Mouse (Mus musculus): ENCODE results near the gene Reln.

GRCm38 (mm10) chr5:22025746-22026145, 318.8 kb downstream of the Reln start:
- no peak for TF ChIP-seq POLR2A (IDR thresholded peaks at IDR 0.05; ENCODE audit: insufficient read length, low read depth)
- no peak for TF ChIP-seq CEBPB (IDR thresholded peaks at IDR 0.05; ENCODE audit: insufficient read depth, poor library complexity, severe bottlenecking)
- TF ChIP-seq TCF12 (IDR thresholded peaks at IDR 0.05; ENCODE audit: insufficient read depth, poor library complexity, severe bottlenecking) = no peak
- no peak for TF ChIP-seq MYOD1 (IDR thresholded peaks at IDR 0.05; ENCODE audit: control insufficient read depth in 1 of 3, insufficient read length in 2 of 3, low read depth in 2 of 3)
- no peak for TF ChIP-seq E2F4 (IDR thresholded peaks at IDR 0.05; ENCODE audit: insufficient read depth)
- no peak for TF ChIP-seq SRF (IDR thresholded peaks at IDR 0.05; ENCODE audit: control insufficient read depth, insufficient read length, low read depth)
- no peak for TF ChIP-seq MYOG (IDR thresholded peaks at IDR 0.05; ENCODE audit: control insufficient read depth in 1 of 3, insufficient read depth in 1 of 3, insufficient read length in 2 of 3, low read depth in 2 of 3)
